Mouse (Mus musculus) midbrain, embryonic 15.5 days (tissue): ENCODE results near the gene Susd3. TPM values are rescaled to one million over a fixed set of nuclear protein-coding genes. Genes with fewer than 3 reads are reported as not detected.

Experiments used
- ATAC-seq: fragments of 200-750 bp; cut with Nextera tagmentation; replicated peaks from 2 replicates; pipeline ENCODE4 v1.8.0; 2017; ENCODE audit warnings: moderate TSS enrichment
- H3K27ac ChIP-seq: fragments of 300-500 bp; sonication (generic); 2 replicates; pipeline ENCODE4 v1.5.1; 2015; ENCODE audit warnings: mild to moderate bottlenecking, inconsistent platforms
- H3K27me3 ChIP-seq: fragments of 300-500 bp; sonication (generic); replicated peaks from 2 replicates; pipeline ENCODE4 v1.6.1; 2015; ENCODE audit warnings: inconsistent platforms
- H3K36me3 ChIP-seq: fragments of 300-500 bp; sonication (generic); replicated peaks from 2 replicates; pipeline ENCODE4 v1.6.1; 2015; ENCODE audit warnings: inconsistent platforms
- H3K4me1 ChIP-seq: fragments of 300-500 bp; sonication (generic); 2 replicates; pipeline ENCODE4 v1.6.1; 2015; ENCODE audit warnings: inconsistent platforms
- H3K4me2 ChIP-seq: fragments of 300-500 bp; sonication (generic); 2 replicates; pipeline ENCODE4 v1.6.1; 2015; ENCODE audit warnings: inconsistent platforms, mild to moderate bottlenecking, moderate library complexity
- H3K4me3 ChIP-seq: fragments of 300-500 bp; sonication (generic); 2 replicates; pipeline ENCODE4 v1.5.1; 2015; ENCODE audit warnings: mild to moderate bottlenecking, inconsistent platforms
- H3K9ac ChIP-seq: fragments of 300-500 bp; sonication (generic); 2 replicates; pipeline ENCODE4 v1.6.1; 2015; ENCODE audit warnings: mild to moderate bottlenecking, inconsistent platforms
- H3K9me3 ChIP-seq: fragments of 300-500 bp; sonication (generic); 2 replicates; pipeline ENCODE4 v1.6.1; 2016; ENCODE audit warnings: inconsistent platforms
- WGBS: fragments of 180-500 bp; shearing (Covaris S2); methylation state at CpG from one replicate; pipeline ENCODE4 v1.1.7; 2015; ENCODE audit warnings: mixed read lengths; 5-methylcytosine and 5-hydroxymethylcytosine counted together
- polyA plus RNA-seq: library from polyadenylated mRNA; unstranded; fragments of >200 nt; fragmentation: Nextera tagmentation; extraction: Ambion mirVana; gene quantifications from 2 replicates; pipeline ENCODE4 v1.2.1, GENCODE M21; 2015

The Susd3 gene
- polyA plus RNA-seq, 1 experiment from 2014 or later: 0.54 TPM

DNA sequence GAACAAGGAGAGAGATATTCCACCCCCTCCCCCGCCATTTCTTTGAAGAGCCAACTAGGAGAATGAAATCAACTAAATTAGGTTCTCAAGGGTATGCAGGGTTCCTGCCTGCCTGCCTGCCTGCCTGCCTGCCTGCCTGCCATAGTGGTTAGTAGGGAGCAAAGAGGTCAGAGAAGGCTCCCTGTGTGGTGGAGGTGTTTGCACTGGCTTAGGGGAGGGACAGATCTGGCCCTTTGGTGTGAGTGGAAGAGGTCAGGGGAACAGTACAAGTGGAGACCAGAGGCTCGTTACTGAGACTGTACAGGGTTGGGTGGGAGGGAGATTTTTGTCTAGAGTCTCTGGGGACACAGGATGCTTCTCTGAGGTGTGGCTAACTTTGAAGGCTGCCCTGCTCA, 59.5 kb downstream of the Susd3 start:
- no peak for ATAC-seq
- Histone ChIP-seq H3K4me2 (no peak overlapping the region), H3K36me3 (no peaks in the 10 kb centered on the region), H3K4me1 (peaks cover 29% of the 10 kb centered on the region), H3K9me3 (no peaks in the 10 kb centered on the region), H3K4me3 (no peak overlapping the region), H3K9ac (no peak overlapping the region), H3K27me3 (no peaks in the 10 kb centered on the region), H3K27ac (no peak overlapping the region)
- WGBS: 68% methylated on average over 2 of the region's 2 CpGs

DNA sequence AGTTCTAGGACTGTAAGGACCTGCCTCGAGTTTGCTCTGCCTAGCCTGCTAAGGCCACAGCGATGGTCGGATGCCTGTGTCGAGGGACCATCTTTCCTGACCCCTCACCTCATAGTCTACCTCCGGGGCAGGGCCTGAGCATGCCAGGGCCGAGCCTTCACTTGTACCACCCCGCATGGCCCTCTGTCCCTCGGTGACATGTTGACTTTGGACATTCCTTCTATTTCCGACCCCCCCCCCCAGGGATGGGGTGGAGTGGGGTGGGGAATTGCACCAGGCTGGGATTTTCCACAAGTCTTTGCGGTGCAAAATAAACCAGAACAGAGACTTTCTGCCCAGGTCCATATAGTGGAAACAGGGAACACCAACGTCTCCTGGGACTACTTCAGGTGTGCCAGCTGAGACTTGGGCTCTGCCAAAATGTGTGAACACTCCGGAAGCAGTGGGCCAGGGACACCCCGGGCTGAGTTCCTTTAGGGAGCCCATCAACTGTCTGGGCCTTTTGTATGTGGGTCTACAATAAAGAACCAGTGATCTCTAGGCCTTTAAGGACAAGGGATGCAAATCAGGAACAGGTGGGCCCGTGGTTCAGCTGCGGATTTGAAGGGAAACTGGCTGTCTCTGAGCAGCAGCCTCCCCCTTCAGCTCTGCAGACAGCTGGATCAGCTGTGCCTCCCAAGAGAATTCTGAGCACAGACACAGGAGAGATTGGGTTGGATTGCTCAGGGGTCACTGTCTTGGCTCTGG, 60.1 kb downstream of the Susd3 start:
- Histone ChIP-seq H3K36me3 (no peaks in the 10 kb centered on the region), H3K9me3 (no peaks in the 10 kb centered on the region), H3K4me3 (peak overlapping the region; percentile 76), H3K9ac (peak overlapping the region; percentile 57), H3K27ac (no peak overlapping the region), H3K4me1 (peaks cover 29% of the 10 kb centered on the region), H3K27me3 (no peaks in the 10 kb centered on the region), H3K4me2 (peak overlapping the region; percentile 98)
- peak; percentile 39; the same call in 1 of the 2 replicates for ATAC-seq
- 27% methylated on average over 15 of the region's 15 CpGs for WGBS

- no peaks in the 10 kb centered on the region for H3K36me3 ChIP-seq
- peak; percentile 91 for ATAC-seq
- peak within 1 kb of the TSS; percentile 76 for H3K4me3 ChIP-seq
- peak within 1 kb of the TSS; percentile 98 for H3K4me2 ChIP-seq
- H3K27ac ChIP-seq: peak within 1 kb of the TSS; percentile 13; the same call in 1 of the 2 replicates
- no peaks in the 10 kb centered on the region for H3K9me3 ChIP-seq
- no peaks in the 10 kb centered on the region for H3K27me3 ChIP-seq
- 1% methylated on average over 72 of the region's 87 CpGs for WGBS
- H3K9ac ChIP-seq: peak within 1 kb of the TSS; percentile 57
- peaks cover 29% of the 10 kb centered on the region for H3K4me1 ChIP-seq
Measured at GRCm38 (mm10) chr13:49187288-49188218, 61.0 kb downstream of the Susd3 start, which contains the start of gene Ninj1. Ninj1 (plus strand) TSS chr13:49187485.

- Histone ChIP-seq H3K4me2 (peak overlapping the region; percentile 98), H3K4me3 (peak overlapping the region; percentile 76), H3K36me3 (no peaks in the 10 kb centered on the region), H3K27ac (0 out of 2 replicates have a peak overlapping the region, but pooled peaks have one; percentile 13), H3K27me3 (no peaks in the 10 kb centered on the region), H3K9me3 (no peaks in the 10 kb centered on the region), H3K9ac (peak overlapping the region; percentile 57; the same call in 1 of the 2 replicates), H3K4me1 (peaks cover 28% of the 10 kb centered on the region)
- WGBS: 15% methylated on average over 11 of the region's 11 CpGs
- ATAC-seq: peak; percentile 15; the same call in 1 of the 2 replicates
Measured at GRCm38 (mm10) chr13:49186798-49187287, 61.7 kb downstream of the Susd3 start.

GRCm38 (mm10) chr13:49183646-49184045, 64.9 kb downstream of the Susd3 start:
- H3K4me2 ChIP-seq: no peak overlapping the region
- H3K4me3 ChIP-seq: no peak overlapping the region
- H3K27me3 ChIP-seq: no peaks in the 10 kb centered on the region
- peaks cover 22% of the 10 kb centered on the region for H3K4me1 ChIP-seq
- no peaks in the 10 kb centered on the region for H3K9me3 ChIP-seq
- WGBS: 65% methylated on average over 5 of the region's 5 CpGs
- ATAC-seq: no peak
- H3K36me3 ChIP-seq: no peaks in the 10 kb centered on the region
- no peak overlapping the region for H3K9ac ChIP-seq
- H3K27ac ChIP-seq: no peak overlapping the region

GRCm38 (mm10) chr13:49183161-49183560, 65.3 kb downstream of the Susd3 start:
- Histone ChIP-seq H3K27me3 (no peaks in the 10 kb centered on the region), H3K4me1 (peaks cover 19% of the 10 kb centered on the region), H3K4me2 (no peak overlapping the region), H3K9ac (no peak overlapping the region), H3K9me3 (no peaks in the 10 kb centered on the region), H3K4me3 (no peak overlapping the region), H3K27ac (no peak overlapping the region), H3K36me3 (no peaks in the 10 kb centered on the region)
- no peak for ATAC-seq
- WGBS: 32% methylated on average over 5 of the region's 5 CpGs

GRCm38 (mm10) chr13:49181411-49181984, 67.0 kb downstream of the Susd3 start:
- Histone ChIP-seq H3K9me3 (no peaks in the 10 kb centered on the region), H3K4me1 (peaks cover 5% of the 10 kb centered on the region), H3K4me2 (no peak overlapping the region), H3K36me3 (no peaks in the 10 kb centered on the region), H3K27ac (no peak overlapping the region), H3K27me3 (no peaks in the 10 kb centered on the region), H3K9ac (no peak overlapping the region), H3K4me3 (no peak overlapping the region)
- no peak for ATAC-seq
- WGBS: 84% methylated on average over 3 of the region's 3 CpGs

DNA sequence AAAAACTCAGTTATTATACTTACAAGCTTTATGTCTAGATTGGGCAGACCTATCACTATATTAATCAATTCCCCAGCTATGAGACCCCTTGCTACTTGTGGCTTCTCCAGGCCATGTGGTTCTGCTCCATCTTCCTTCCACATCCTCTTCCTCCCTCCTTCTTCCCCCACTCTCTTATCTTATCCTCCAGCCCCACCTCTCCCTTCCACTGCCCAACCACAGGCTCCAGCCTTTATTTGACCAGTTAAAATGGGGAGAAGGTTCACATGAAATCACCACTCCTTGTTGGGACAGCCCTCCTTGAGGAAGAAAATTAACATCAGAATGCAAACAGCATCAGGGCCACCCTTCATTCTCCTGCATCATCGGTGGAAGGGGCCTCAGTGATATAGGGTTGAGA, 67.8 kb downstream of the Susd3 start:
- no peaks in the 10 kb centered on the region for H3K27me3 ChIP-seq
- H3K4me2 ChIP-seq: no peak overlapping the region
- H3K36me3 ChIP-seq: no peaks in the 10 kb centered on the region
- no peak for ATAC-seq
- 56% methylated on average over 1 of the region's 1 CpGs for WGBS
- H3K4me3 ChIP-seq: no peak overlapping the region
- no peak overlapping the region for H3K9ac ChIP-seq
- no peak overlapping the region for H3K27ac ChIP-seq
- peaks cover 5% of the 10 kb centered on the region for H3K4me1 ChIP-seq
- H3K9me3 ChIP-seq: no peaks in the 10 kb centered on the region

Other genes starting within 250 kb of the Susd3 start
- 26.0 and 27.8 TPM in 2 replicates for gene Wnk2, start 100.7 kb downstream of the Susd3 start, polyA plus RNA-seq
- 21.2 and 22.8 TPM in 2 replicates for gene Ninj1, start 61.2 kb downstream of the Susd3 start, polyA plus RNA-seq
- 25.1 and 29.3 TPM in 2 replicates for gene Card19, start 32.7 kb downstream of the Susd3 start, polyA plus RNA-seq
- gene Fgd3, start 71.6 kb upstream of the Susd3 start, polyA plus RNA-seq: 3.1 TPM in 2 replicates
- gene Bicd2, start 92.9 kb upstream of the Susd3 start, polyA plus RNA-seq: 28.3 and 29.2 TPM in 2 replicates
- 14.0 and 14.4 TPM in 2 replicates for gene Ippk, start 172.5 kb upstream of the Susd3 start, polyA plus RNA-seq
- gene Tes3-ps, start 244.6 kb upstream of the Susd3 start, polyA plus RNA-seq: 0.62 and 0.66 TPM in 2 replicates